In genomic region chr17:36981845-36982244, GRCm38 (mm10) we compare ENCODE assay signal across 13 mouse cellular contexts. TPM values are rescaled to one million over a fixed set of nuclear protein-coding genes. Genes with fewer than 3 reads are reported as not detected.
DNase-seq lines count a peak whose midpoint lies in the region; ATAC-seq and TF ChIP-seq lines count a peak whose summit lies in the region.
"Had no signal": no experiment of that assay in that cellular context is flagged by ENCODE, and none has a peak within 500 bp of the region (broad histone marks: within the 10 kb centered on the region; RNA-seq: fewer than 3 reads in every experiment).

No protein-coding gene starts in this region.

- peak overlapping the region; percentile 56 for H3K4me2 ChIP-seq in heart, postnatal 0 days (ENCODE audit: low read depth, low read length)
- peak overlapping the region; percentile 50 for H3K4me2 ChIP-seq in limb, embryonic 13.5 days (replicated peaks)

- ATAC-seq in heart, postnatal 0 days (ENCODE audit: insufficient read depth, low read depth) = no peak
- ATAC-seq in limb, embryonic 13.5 days (ENCODE audit: low FRiP score, low read depth) = peak; percentile 15; the same call in 1 of the 2 replicates

- H3K4me3 ChIP-seq in heart, postnatal 0 days (ENCODE audit: low read depth, low read length) = peak overlapping the region; percentile 19; the same call in 1 of the 2 replicates
- H3K4me3 ChIP-seq in limb, embryonic 13.5 days = 0 out of 2 replicates have a peak overlapping the region, but pooled peaks have one; percentile 4

- TF ChIP-seq EP300 in heart, postnatal 0 days (IDR thresholded peaks at IDR 0.05; ENCODE audit: low read depth) = no peak

- H3K27ac ChIP-seq in heart, postnatal 0 days (ENCODE audit: low read depth) = no peak overlapping the region
- no peak overlapping the region for H3K27ac ChIP-seq in limb, embryonic 13.5 days
- H3K27ac ChIP-seq: macrophage had no signal

- DNase-seq in heart, postnatal 0 days (ENCODE audit: low spot score) = no peak
- DNase-seq in heart, adult 9 months (ENCODE audit: low spot score in 2 of 2) = no peak
- peak; percentile 39 for DNase-seq in retina, postnatal 1 day
- no peak for DNase-seq in retina, embryonic 14.5 days (ENCODE audit: low spot score)
- DNase-seq in urinary bladder, adult 2 months (ENCODE audit: low spot score) = no peak
- DNase-seq in thymus, postnatal 14 days = no peak
- no peak for DNase-seq in adipocyte (ENCODE audit: low spot score)
- DNase-seq: adrenal gland, postnatal 25 days; cerebellum, postnatal 36 days had no signal

- H3K36me3 ChIP-seq in heart, postnatal 0 days (replicated peaks; ENCODE audit: control insufficient read depth, insufficient read depth, low read length) = no peaks in the 10 kb centered on the region
- no peaks in the 10 kb centered on the region for H3K36me3 ChIP-seq in limb, embryonic 13.5 days

- H3K27me3 ChIP-seq in heart, postnatal 0 days (ENCODE audit: control insufficient read depth, insufficient read depth, low read length) = no peaks in the 10 kb centered on the region
- peaks cover 12% of the 10 kb centered on the region for H3K27me3 ChIP-seq in limb, embryonic 13.5 days
- H3K27me3 ChIP-seq: CH12.LX had no signal

- no peak overlapping the region for H3K9ac ChIP-seq in heart, postnatal 0 days (replicated peaks; ENCODE audit: low read depth, low read length)
- no peak overlapping the region for H3K9ac ChIP-seq in limb, embryonic 13.5 days

- no peaks in the 10 kb centered on the region for H3K4me1 ChIP-seq in heart, postnatal 0 days (ENCODE audit: control insufficient read depth, insufficient read depth)
- H3K4me1 ChIP-seq in limb, embryonic 13.5 days = peaks cover 26% of the 10 kb centered on the region

- no peaks in the 10 kb centered on the region for H3K9me3 ChIP-seq in heart, postnatal 0 days (replicated peaks; ENCODE audit: control insufficient read depth, low read length)
- H3K9me3 ChIP-seq in limb, embryonic 13.5 days = no peaks in the 10 kb centered on the region

- WGBS in heart, postnatal 0 days = 15% methylated on average over 4 of the region's 4 CpGs
- 3% methylated on average over 4 of the region's 4 CpGs for WGBS in limb, embryonic 13.5 days

- TF ChIP-seq CTCF in heart, postnatal 0 days (IDR thresholded peaks at IDR 0.05; ENCODE audit: low read depth) = no peak

RNA-seq across cellular contexts. Expression of gene 2410137M14Rik, which starts 0.8 kb away (rescaled TPM):
- not detected in 2 replicates for total RNA-seq in heart, postnatal 0 days (2014; rRNA removed; ENCODE audit: low replicate concordance)
- 0.18 TPM in 1 of 2 replicates, not detected in the other for polyA plus RNA-seq in heart, postnatal 0 days (2015; fragmentation: Nextera tagmentation; extraction: Ambion mirVana)
- not detected in 2 replicates for polyA plus RNA-seq in limb, embryonic 13.5 days (2015; fragmentation: Nextera tagmentation; extraction: Ambion mirVana)
- polyA plus RNA-seq in urinary bladder, adult 2 months (2012; rRNA removed) = 0.30 and 0.56 TPM in 2 replicates
- total RNA-seq: adrenal gland, postnatal 25 days; CH12.LX had no signal
- polyA plus RNA-seq: large intestine, adult 2 months; macrophage had no signal

RNA-seq across cellular contexts. Expression of gene H2-M5, which starts 7.5 kb away (rescaled TPM):
- not detected in 2 replicates for total RNA-seq in heart, postnatal 0 days (2014; rRNA removed; ENCODE audit: low replicate concordance)
- 0.04 TPM in 1 of 2 replicates, not detected in the other for polyA plus RNA-seq in heart, postnatal 0 days (2015; fragmentation: Nextera tagmentation; extraction: Ambion mirVana)
- polyA plus RNA-seq in limb, embryonic 13.5 days (2015; fragmentation: Nextera tagmentation; extraction: Ambion mirVana) = 1.3 TPM in 2 replicates
- 3.0 and 3.8 TPM in 2 replicates for polyA plus RNA-seq in urinary bladder, adult 2 months (2012; rRNA removed)
- total RNA-seq: adrenal gland, postnatal 25 days had no signal
- polyA plus RNA-seq: large intestine, adult 2 months; macrophage had no signal

RNA-seq across cellular contexts. Expression of gene Zfp57, which starts 19.1 kb away (rescaled TPM):
- total RNA-seq in heart, postnatal 0 days (2014; rRNA removed; ENCODE audit: low replicate concordance) = 12.5 and 14.7 TPM in 2 replicates
- 9.2 and 10.0 TPM in 2 replicates for polyA plus RNA-seq in heart, postnatal 0 days (2015; fragmentation: Nextera tagmentation; extraction: Ambion mirVana)
- 136 and 138 TPM in 2 replicates for polyA plus RNA-seq in limb, embryonic 13.5 days (2015; fragmentation: Nextera tagmentation; extraction: Ambion mirVana)
- polyA plus RNA-seq in urinary bladder, adult 2 months (2012; rRNA removed) = 22.6 and 32.3 TPM in 2 replicates
- total RNA-seq: CH12.LX had no signal
- polyA plus RNA-seq: macrophage had no signal

RNA-seq across cellular contexts. Expression of gene Znrd1as, which starts 23.5 kb away (rescaled TPM):
- 2.8 TPM in 1 of 2 replicates, not detected in the other for total RNA-seq in heart, postnatal 0 days (2014; rRNA removed; ENCODE audit: low replicate concordance)
- polyA plus RNA-seq in heart, postnatal 0 days (2015; fragmentation: Nextera tagmentation; extraction: Ambion mirVana) = 8.2 and 10.0 TPM in 2 replicates
- polyA plus RNA-seq in limb, embryonic 13.5 days (2015; fragmentation: Nextera tagmentation; extraction: Ambion mirVana) = 5.7 and 5.8 TPM in 2 replicates
- 15.9 and 17.0 TPM in 2 replicates for polyA plus RNA-seq in urinary bladder, adult 2 months (2012; rRNA removed)

RNA-seq across cellular contexts. Expression of gene Znrd1, which starts 23.5 kb away (rescaled TPM):
- total RNA-seq in heart, postnatal 0 days (2014; rRNA removed; ENCODE audit: low replicate concordance) = 13.4 and 20.4 TPM in 2 replicates
- 33.6 and 38.4 TPM in 2 replicates for polyA plus RNA-seq in heart, postnatal 0 days (2015; fragmentation: Nextera tagmentation; extraction: Ambion mirVana)
- polyA plus RNA-seq in limb, embryonic 13.5 days (2015; fragmentation: Nextera tagmentation; extraction: Ambion mirVana) = 111 and 117 TPM in 2 replicates
- polyA plus RNA-seq in urinary bladder, adult 2 months (2012; rRNA removed) = 38.3 and 39.6 TPM in 2 replicates
